Mouse (Mus musculus) forebrain, embryonic 12.5 days (tissue): ENCODE measurements around the gene Tspan10. TPM values are rescaled to one million over a fixed set of nuclear protein-coding genes. Genes with fewer than 3 reads are reported as not detected.

Experiments
- ATAC-seq: fragments of 200-750 bp; cut with Nextera tagmentation; 2 replicates; pipeline ENCODE4 v1.8.0; 2017; ENCODE audit warnings: moderate TSS enrichment; ENCODE audit not compliant: low FRiP score
- H3K27ac ChIP-seq: fragments of 300-500 bp; sonication (generic); 2 replicates; pipeline ENCODE4 v1.5.1; 2016; ENCODE audit warnings: mild to moderate bottlenecking
- H3K27me3 ChIP-seq: fragments of 300-500 bp; sonication (generic); 2 replicates; pipeline ENCODE4 v1.6.1; 2016; ENCODE audit warnings: mild to moderate bottlenecking
- H3K36me3 ChIP-seq: fragments of 300-500 bp; sonication (generic); replicated peaks from 2 replicates; pipeline ENCODE4 v1.6.1; 2016; ENCODE audit warnings: mild to moderate bottlenecking
- H3K4me1 ChIP-seq: fragments of 300-500 bp; sonication (generic); 2 replicates; pipeline ENCODE4 v1.6.1; 2016
- H3K4me2 ChIP-seq: fragments of 300-500 bp; sonication (generic); 2 replicates; pipeline ENCODE4 v1.6.1; 2016; ENCODE audit warnings: mild to moderate bottlenecking, moderate library complexity
- H3K4me3 ChIP-seq: fragments of 300-500 bp; sonication (generic); replicated peaks from 2 replicates; pipeline ENCODE4 v1.5.1; 2016; ENCODE audit warnings: mild to moderate bottlenecking
- H3K9ac ChIP-seq: fragments of 300-500 bp; sonication (generic); 2 replicates; pipeline ENCODE4 v1.6.1; 2016; ENCODE audit warnings: mild to moderate bottlenecking
- H3K9me3 ChIP-seq: fragments of 300-500 bp; sonication (generic); 2 replicates; pipeline ENCODE4 v1.6.1; 2016
- WGBS: fragments of 180-500 bp; shearing (Covaris S2); methylation state at CpG from one replicate; pipeline ENCODE4 v1.1.7; 2016; 5-methylcytosine and 5-hydroxymethylcytosine counted together
- polyA plus RNA-seq: library from polyadenylated mRNA; unstranded; fragments of >200 nt; fragmentation: Nextera tagmentation; extraction: Ambion mirVana; gene quantifications from 2 replicates; pipeline ENCODE4 v1.2.1, GENCODE M21; 2016

Gene Tspan10
- polyA plus RNA-seq, 1 experiment from 2014 or later, result 0.18 TPM

- no peaks in the 10 kb centered on the region for H3K9me3 ChIP-seq
- ATAC-seq, result peak; percentile 94
- WGBS, result 5% methylated on average over 62 of the region's 62 CpGs
- peak within 1 kb of the TSS; percentile 86 for H3K4me3 ChIP-seq
- H3K4me1 ChIP-seq, result peaks cover 26% of the 10 kb centered on the region
- peak within 1 kb of the TSS; percentile 93 for H3K9ac ChIP-seq
- peak within 1 kb of the TSS; percentile 75 for H3K27ac ChIP-seq
- H3K27me3 ChIP-seq, result no peaks in the 10 kb centered on the region
- H3K36me3 ChIP-seq, result peaks cover 36% of the 10 kb centered on the region
- H3K4me2 ChIP-seq, result peak within 1 kb of the TSS; percentile 73
Measured at GRCm38 (mm10) chr11:120457772-120458751, 15.6 kb downstream of the Tspan10 start, which contains the start of the genes Oxld1 and Ccdc137. Gene Oxld1, minus strand, starts transcription at chr11:120458068. Gene Ccdc137, plus strand, starts transcription at chr11:120458115.

GRCm38 (mm10) chr11:120458847-120459597 lies 16.6 kb downstream of the Tspan10 start:
- peaks cover 26% of the 10 kb centered on the region for H3K4me1 ChIP-seq
- H3K4me2 ChIP-seq, result peak overlapping the region; percentile 73
- no peaks in the 10 kb centered on the region for H3K9me3 ChIP-seq
- peaks cover 46% of the 10 kb centered on the region for H3K36me3 ChIP-seq
- H3K27me3 ChIP-seq, result no peaks in the 10 kb centered on the region
- ATAC-seq, result no peak
- H3K9ac ChIP-seq, result peak overlapping the region; percentile 93
- no peak overlapping the region for H3K27ac ChIP-seq
- 70% methylated on average over 6 of the region's 6 CpGs for WGBS
- H3K4me3 ChIP-seq, result peak overlapping the region; percentile 86

- Histone ChIP-seq H3K4me3 (no peak overlapping the region), H3K9ac (no peak overlapping the region), H3K4me2 (no peak overlapping the region), H3K27me3 (no peaks in the 10 kb centered on the region), H3K27ac (no peak overlapping the region), H3K36me3 (peaks cover 55% of the 10 kb centered on the region), H3K9me3 (no peaks in the 10 kb centered on the region), H3K4me1 (peaks cover 33% of the 10 kb centered on the region)
- 97% methylated on average over 2 of the region's 2 CpGs for WGBS
- no peak for ATAC-seq
Measured at GRCm38 (mm10) chr11:120463536-120463935, 21.1 kb downstream of the Tspan10 start.

- Histone ChIP-seq H3K4me2 (no peak overlapping the region), H3K9ac (no peak overlapping the region)
Measured at GRCm38 (mm10) chr11:120464365-120464764, 21.9 kb downstream of the Tspan10 start.

GRCm38 (mm10) chr11:120465521-120465920 lies 23.1 kb downstream of the Tspan10 start:
- H3K4me2 ChIP-seq, result no peak overlapping the region
- no peak for ATAC-seq
- peaks cover 28% of the 10 kb centered on the region for H3K4me1 ChIP-seq
- no peak overlapping the region for H3K9ac ChIP-seq
- H3K27me3 ChIP-seq, result no peaks in the 10 kb centered on the region
- H3K36me3 ChIP-seq, result peaks cover 58% of the 10 kb centered on the region
- WGBS, result 94% methylated on average over 4 of the region's 4 CpGs
- no peak overlapping the region for H3K4me3 ChIP-seq
- no peak overlapping the region for H3K27ac ChIP-seq
- H3K9me3 ChIP-seq, result no peaks in the 10 kb centered on the region

More at GRCm38 (mm10) chr11:120464365-120464764, 21.9 kb downstream of the Tspan10 start:
- Histone ChIP-seq H3K36me3 (peaks cover 56% of the 10 kb centered on the region), H3K4me3 (no peak overlapping the region), H3K27ac (no peak overlapping the region), H3K9me3 (no peaks in the 10 kb centered on the region), H3K4me1 (peaks cover 32% of the 10 kb centered on the region), H3K27me3 (no peaks in the 10 kb centered on the region)
- no peak for ATAC-seq
- WGBS, result 86% methylated on average over 5 of the region's 5 CpGs

- H3K27me3 ChIP-seq, result no peaks in the 10 kb centered on the region
- ATAC-seq, result peak; percentile 100
- H3K9me3 ChIP-seq, result no peaks in the 10 kb centered on the region
- peak within 1 kb of the TSS; percentile 94 for H3K4me3 ChIP-seq
- peak within 1 kb of the TSS; percentile 96 for H3K4me2 ChIP-seq
- peaks cover 28% of the 10 kb centered on the region for H3K4me1 ChIP-seq
- H3K27ac ChIP-seq, result peak within 1 kb of the TSS; percentile 80
- H3K9ac ChIP-seq, result peak within 1 kb of the TSS; percentile 88
- under 1% methylated on average over 53 of the region's 54 CpGs for WGBS
- H3K36me3 ChIP-seq, result peaks cover 59% of the 10 kb centered on the region
Measured at GRCm38 (mm10) chr11:120467051-120467735, 24.7 kb downstream of the Tspan10 start, which contains the start of gene Arl16. Gene Arl16, minus strand, starts transcription at chr11:120467607.

GRCm38 (mm10) chr11:120467736-120468092 lies 25.3 kb downstream of the Tspan10 start:
- no peaks in the 10 kb centered on the region for H3K9me3 ChIP-seq
- peaks cover 59% of the 10 kb centered on the region for H3K36me3 ChIP-seq
- ATAC-seq, result peak; percentile 73; the same call in 1 of the 2 replicates
- peaks cover 28% of the 10 kb centered on the region for H3K4me1 ChIP-seq
- H3K9ac ChIP-seq, result peak overlapping the region; percentile 86
- H3K4me2 ChIP-seq, result peak overlapping the region; percentile 96
- no peaks in the 10 kb centered on the region for H3K27me3 ChIP-seq
- peak overlapping the region; percentile 56; the same call in 1 of the 2 replicates for H3K27ac ChIP-seq
- peak overlapping the region; percentile 94 for H3K4me3 ChIP-seq
- WGBS, result under 1% methylated on average over 33 of the region's 33 CpGs

GRCm38 (mm10) chr11:120472052-120472451 lies 29.6 kb downstream of the Tspan10 start:
- no peak for ATAC-seq
- Histone ChIP-seq H3K9ac (no peak overlapping the region), H3K27me3 (no peaks in the 10 kb centered on the region), H3K36me3 (peaks cover 77% of the 10 kb centered on the region), H3K9me3 (no peaks in the 10 kb centered on the region), H3K4me2 (no peak overlapping the region), H3K4me1 (peaks cover 14% of the 10 kb centered on the region), H3K27ac (no peak overlapping the region), H3K4me3 (no peak overlapping the region)
- 96% methylated on average over 6 of the region's 6 CpGs for WGBS

- 88% methylated on average over 7 of the region's 7 CpGs for WGBS
- H3K27ac ChIP-seq, result peak overlapping the region; percentile 92
- no peak for ATAC-seq
Measured at GRCm38 (mm10) chr11:120483448-120483934, 41.0 kb downstream of the Tspan10 start.

GRCm38 (mm10) chr11:120484265-120484981 lies 42.0 kb downstream of the Tspan10 start, which contains the start of gene Mrpl12:
Gene Mrpl12, plus strand, starts transcription at chr11:120484613.
- peak within 1 kb of the TSS; percentile 91 for H3K4me2 ChIP-seq
- peak; percentile 95 for ATAC-seq

More at GRCm38 (mm10) chr11:120483448-120483934, 41.0 kb downstream of the Tspan10 start:
- H3K9me3 ChIP-seq, result no peaks in the 10 kb centered on the region
- H3K4me3 ChIP-seq, result peak overlapping the region; percentile 99
- peaks cover 81% of the 10 kb centered on the region for H3K36me3 ChIP-seq
- peak overlapping the region; percentile 89 for H3K9ac ChIP-seq
- no peaks in the 10 kb centered on the region for H3K27me3 ChIP-seq
- peak overlapping the region; percentile 91 for H3K4me2 ChIP-seq
- H3K4me1 ChIP-seq, result peaks cover 23% of the 10 kb centered on the region

GRCm38 (mm10) chr11:120485251-120485650 lies 42.8 kb downstream of the Tspan10 start:
- H3K9ac ChIP-seq, result peak overlapping the region; percentile 89
- WGBS, result 8% methylated on average over 10 of the region's 10 CpGs
- no peaks in the 10 kb centered on the region for H3K9me3 ChIP-seq
- peak overlapping the region; percentile 99 for H3K4me3 ChIP-seq
- H3K36me3 ChIP-seq, result peaks cover 77% of the 10 kb centered on the region
- peak overlapping the region; percentile 91 for H3K4me2 ChIP-seq
- H3K27ac ChIP-seq, result 0 out of 2 replicates have a peak overlapping the region, but pooled peaks have one; percentile 92
- no peak for ATAC-seq
- H3K4me1 ChIP-seq, result peaks cover 28% of the 10 kb centered on the region
- no peaks in the 10 kb centered on the region for H3K27me3 ChIP-seq

More at GRCm38 (mm10) chr11:120484265-120484981, 42.0 kb downstream of the Tspan10 start, which contains the start of gene Mrpl12:
- H3K27me3 ChIP-seq, result no peaks in the 10 kb centered on the region
- peak within 1 kb of the TSS; percentile 99 for H3K4me3 ChIP-seq
- WGBS, result under 1% methylated on average over 60 of the region's 60 CpGs
- peak within 1 kb of the TSS; percentile 89 for H3K9ac ChIP-seq
- peak within 1 kb of the TSS; percentile 92 for H3K27ac ChIP-seq
- peaks cover 80% of the 10 kb centered on the region for H3K36me3 ChIP-seq
- H3K4me1 ChIP-seq, result peaks cover 24% of the 10 kb centered on the region
- H3K9me3 ChIP-seq, result no peaks in the 10 kb centered on the region
